Mouse (Mus musculus) MEL (cell line): ENCODE data around the gene Tomm34.

ENCODE experiments used
- CTCF ChIP-seq, 3 experiments: IDR thresholded peaks in 2 of 3; conservative IDR thresholded peaks in 1 of 3; 2 replicates each; pipeline ENCODE4 v1.5.1; 2011 to 2012; ENCODE audit warnings: low read length in 3 of 3, low read depth in 2 of 3, mild to moderate bottlenecking in 2 of 3, improper control_type of control experiment in 1 of 3, inconsistent platforms in 1 of 3, mixed read lengths in 1 of 3, moderate library complexity in 1 of 3; ENCODE audit not compliant: control insufficient read depth in 1 of 3, insufficient read depth in 1 of 3, poor library complexity in 1 of 3, severe bottlenecking in 1 of 3
- ETS1 ChIP-seq: IDR thresholded peaks from 2 replicates; pipeline ENCODE4 v1.6.1; 2012; ENCODE audit warnings: low read depth, mild to moderate bottlenecking, inconsistent platforms, low read length, improper control_type of control experiment, moderate library complexity
- JUND ChIP-seq: IDR thresholded peaks from 2 replicates; pipeline ENCODE4 v1.6.1; 2011; ENCODE audit warnings: low read depth, mild to moderate bottlenecking, improper control_type of control experiment, low read length
- MEF2A ChIP-seq: IDR thresholded peaks from 2 replicates; pipeline ENCODE4 v1.6.1; 2014; ENCODE audit warnings: low read depth, mild to moderate bottlenecking, inconsistent platforms, low read length, improper control_type of control experiment; ENCODE audit not compliant: poor library complexity, insufficient replicate concordance, severe bottlenecking; ENCODE audit errors: extremely low read depth
- MXI1 ChIP-seq: IDR thresholded peaks from 2 replicates; pipeline ENCODE4 v1.6.1; 2011; ENCODE audit warnings: mild to moderate bottlenecking, low read depth, low read length, improper control_type of control experiment
- POLR2A ChIP-seq, 2 experiments: IDR thresholded peaks; 2 replicates each; pipeline ENCODE4 v1.6.1; 2011 to 2012; ENCODE audit warnings: low read length in 2 of 2, mild to moderate bottlenecking in 2 of 2, control low read depth in 1 of 2, improper control_type of control experiment in 1 of 2, low read depth in 1 of 2, moderate library complexity in 1 of 2; ENCODE audit not compliant: control insufficient read depth in 1 of 2, insufficient read depth in 1 of 2, poor library complexity in 1 of 2
- RCOR1 ChIP-seq: IDR thresholded peaks from 2 replicates; pipeline ENCODE4 v1.6.1; 2012; ENCODE audit warnings: low read depth, mild to moderate bottlenecking, inconsistent platforms, low read length, improper control_type of control experiment
- SIN3A ChIP-seq: IDR thresholded peaks from 2 replicates; pipeline ENCODE4 v1.6.1; 2012; ENCODE audit warnings: low read length, improper control_type of control experiment, inconsistent platforms
- TAL1 ChIP-seq: IDR thresholded peaks from 2 replicates; pipeline ENCODE4 v1.6.1; 2012; ENCODE audit warnings: mild to moderate bottlenecking, inconsistent platforms, low read length, moderate library complexity, mixed read lengths
- TCF12 ChIP-seq: IDR thresholded peaks from 2 replicates; pipeline ENCODE4 v1.6.1; 2014; ENCODE audit warnings: low read depth, mild to moderate bottlenecking, inconsistent platforms, low read length, improper control_type of control experiment, moderate library complexity
- USF1 ChIP-seq: IDR thresholded peaks from 2 replicates; pipeline ENCODE4 v1.6.1; 2014; ENCODE audit warnings: low read depth, mild to moderate bottlenecking, inconsistent platforms, low read length, improper control_type of control experiment, moderate library complexity
- ZC3H11A ChIP-seq: IDR thresholded peaks from 2 replicates; pipeline ENCODE4 v1.6.1; 2012; ENCODE audit warnings: low read depth, mild to moderate bottlenecking, inconsistent platforms, low read length, improper control_type of control experiment
- ZMIZ1 ChIP-seq: IDR thresholded peaks from 2 replicates; pipeline ENCODE4 v1.6.1; 2012; ENCODE audit warnings: low read depth, mild to moderate bottlenecking, inconsistent platforms, low read length, improper control_type of control experiment, moderate library complexity
- ZNF384 ChIP-seq: IDR thresholded peaks from 2 replicates; pipeline ENCODE4 v1.6.1; 2012; ENCODE audit warnings: low read depth, mild to moderate bottlenecking, inconsistent platforms, low read length, improper control_type of control experiment

GRCm38 (mm10) chr2:164031147-164031546, 39.8 kb downstream of the Tomm34 start:
- TF ChIP-seq CTCF (IDR thresholded peaks at IDR 0.05 in 2 of 3, conservative IDR thresholded peaks at IDR 0.05 in 1 of 3; ENCODE audit: control insufficient read depth in 1 of 3, insufficient read depth in 1 of 3, low read depth in 2 of 3, low read length in 3 of 3, poor library complexity in 1 of 3, severe bottlenecking in 1 of 3) (no peak), TCF12 (no peak), POLR2A (IDR thresholded peaks at IDR 0.05; ENCODE audit: control insufficient read depth in 1 of 2, insufficient read depth in 1 of 2, low read depth in 1 of 2, low read length in 2 of 2, poor library complexity in 1 of 2) (no peak), ZMIZ1 (no peak), ETS1 (no peak), USF1 (no peak), ZC3H11A (no peak), SIN3A (no peak), MXI1 (no peak), MEF2A (no peak), TAL1 (no peak), JUND (no peak), RCOR1 (no peak), ZNF384 (no peak)
